In the genomic region with DNA sequence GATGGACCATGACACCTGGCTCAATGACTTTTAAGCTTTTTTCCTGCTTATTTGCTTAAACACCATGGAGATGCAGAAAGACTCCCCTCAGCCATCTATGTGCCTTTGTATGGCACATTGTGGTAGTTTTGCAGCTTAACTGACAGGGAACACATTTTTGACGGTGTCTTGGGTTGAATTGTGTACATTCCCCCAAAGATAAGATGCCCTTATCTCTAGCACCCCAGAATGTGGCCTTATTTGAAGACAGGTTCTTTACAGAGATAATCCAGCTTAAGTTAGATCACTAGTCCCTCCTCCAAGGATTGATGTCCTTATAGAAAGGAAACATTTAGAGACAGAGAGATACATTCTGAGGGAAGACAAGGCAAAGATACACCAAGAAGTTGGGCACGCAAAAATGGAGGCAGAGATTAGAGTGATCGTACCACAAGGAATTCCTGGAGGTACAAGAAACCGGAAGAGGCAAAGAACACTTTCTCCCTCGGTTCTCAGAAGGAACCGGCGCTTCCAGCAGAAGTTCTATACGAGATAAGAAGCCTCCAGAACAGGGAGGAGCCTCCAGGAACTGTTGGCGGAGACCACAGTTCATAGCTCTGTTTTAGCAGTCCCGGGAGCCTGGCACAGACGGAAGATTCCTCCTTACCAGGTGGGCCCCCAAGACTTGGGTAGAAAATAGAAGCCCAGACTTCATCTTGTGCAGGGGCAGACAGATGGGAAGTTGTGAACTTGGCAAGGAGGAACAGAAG, we compare ENCODE assay signal across 28 mouse cellular contexts. TPM values are rescaled to one million over a fixed set of nuclear protein-coding genes. Genes with fewer than 3 reads are reported as not detected.
DNase-seq lines count a peak whose midpoint lies in the region; ATAC-seq and TF ChIP-seq lines count a peak whose summit lies in the region.
"Had no signal": no experiment of that assay in that cellular context is flagged by ENCODE, and none has a peak within 500 bp of the region (broad histone marks: within the 10 kb centered on the region; RNA-seq: fewer than 3 reads in every experiment).

No protein-coding gene starts in this region.

- H3K9me3 ChIP-seq in heart, embryonic 10.5 days, result peaks cover 5% of the 10 kb centered on the region; the same call in 1 of the 2 replicates
- H3K9me3 ChIP-seq in G1E (replicated peaks), result peaks cover 6% of the 10 kb centered on the region
- H3K9me3 ChIP-seq: embryonic facial prominence, embryonic 13.5 days; forebrain, embryonic 12.5 days; forebrain, embryonic 15.5 days; heart, embryonic 15.5 days; hindbrain, embryonic 15.5 days had no signal

- intact Hi-C loops in gastrocnemius, adult 2 months (cut with DNase I), result no loop called here
- intact Hi-C loops in heart, postnatal 14 days (cut with DNase I), result loop anchor here (5.0 kb wide), 1 partner anchor 80 kb away; no protein-coding TSS in a partner anchor

- peaks cover 4% of the 10 kb centered on the region for H3K4me1 ChIP-seq in heart, embryonic 10.5 days
- H3K4me1 ChIP-seq in G1E (ENCODE audit: insufficient read depth, low read depth, low read length), result peaks cover 78% of the 10 kb centered on the region
- H3K4me1 ChIP-seq in brown adipose tissue, adult 24 weeks (ENCODE audit: control insufficient read depth, insufficient read depth, insufficient read length, low read length), result no peaks in the 10 kb centered on the region
- H3K4me1 ChIP-seq: embryonic facial prominence, embryonic 10.5 days; embryonic facial prominence, embryonic 13.5 days; forebrain, embryonic 12.5 days; forebrain, embryonic 15.5 days; hindbrain, embryonic 12.5 days; hindbrain, embryonic 15.5 days had no signal

- ATAC-seq in G1E (ENCODE audit: extremely low read depth, insufficient number of reproducible peaks, low FRiP score, poor library complexity, severe bottlenecking), result peak; percentile 89
- ATAC-seq: activated CD4-positive, CD25-positive, alpha-beta regulatory T cell, adult 4 months; forebrain, embryonic 15.5 days had no signal

- no peaks in the 10 kb centered on the region for H3K27me3 ChIP-seq in heart, embryonic 10.5 days (ENCODE audit: insufficient read depth, poor library complexity, severe bottlenecking)
- no peaks in the 10 kb centered on the region for H3K27me3 ChIP-seq in G1E (ENCODE audit: insufficient read depth, low read length)
- H3K27me3 ChIP-seq: embryonic facial prominence, embryonic 13.5 days; forebrain, embryonic 12.5 days; forebrain, embryonic 15.5 days; heart, embryonic 12.5 days; heart, embryonic 15.5 days; hindbrain, embryonic 12.5 days; hindbrain, embryonic 15.5 days had no signal

- TF ChIP-seq CTCF in gastrocnemius, adult 2 months (IDR thresholded peaks at IDR 0.05), result no peak
- TF ChIP-seq CTCF in G1E (IDR thresholded peaks at IDR 0.05; ENCODE audit: low read depth, low read length), result no peak

- WGBS in heart, embryonic 10.5 days, result 82% methylated on average over 11 of the region's 11 CpGs

- DNase-seq in gastrocnemius, adult 2 months, result no peak
- DNase-seq in gastrocnemius, adult 8-10 months (ENCODE audit: low spot score in 2 of 2), result no peak
- DNase-seq in heart, embryonic 10.5 days (ENCODE audit: low spot score), result peak; percentile 66
- no peak for DNase-seq in heart, postnatal 14 days
- DNase-seq in G1E (ENCODE audit: low spot score), result peak; percentile 60
- no peak for DNase-seq in spleen, postnatal 14 days (ENCODE audit: low spot score in 2 of 2)
- no peak for DNase-seq in neural tube, embryonic 10.5 days (ENCODE audit: extremely low spot score, low spot score)
- DNase-seq: adrenal gland, postnatal 10 days; adrenal gland, postnatal 36 days; cerebellum, adult 11 months; cerebellum, adult 2 months; cerebellum, adult 9-11 months; cerebellum, postnatal 25 days; embryo, embryonic 11 days; gastrocnemius, postnatal 14 days; heart, postnatal 10 days; kidney, adult 18-20 months had no signal

- peak overlapping the region; percentile 84; the same call in 1 of the 2 replicates for H3K27ac ChIP-seq in gastrocnemius, adult 2 months
- no peak overlapping the region for H3K27ac ChIP-seq in heart, embryonic 10.5 days
- H3K27ac ChIP-seq in brown adipose tissue, adult 24 weeks (replicated peaks; ENCODE audit: low read depth, low read length), result peak overlapping the region; percentile 99
- H3K27ac ChIP-seq: embryonic facial prominence, embryonic 10.5 days; embryonic facial prominence, embryonic 13.5 days; forebrain, embryonic 12.5 days; forebrain, embryonic 15.5 days; hindbrain, embryonic 12.5 days; hindbrain, embryonic 15.5 days had no signal

- no peaks in the 10 kb centered on the region for H3K36me3 ChIP-seq in heart, embryonic 10.5 days
- H3K36me3 ChIP-seq in G1E (replicated peaks), result no peaks in the 10 kb centered on the region
- H3K36me3 ChIP-seq: embryonic facial prominence, embryonic 10.5 days; embryonic facial prominence, embryonic 13.5 days; forebrain, embryonic 12.5 days; forebrain, embryonic 15.5 days; heart, embryonic 12.5 days; heart, embryonic 15.5 days; hindbrain, embryonic 12.5 days; hindbrain, embryonic 15.5 days had no signal

- H3K4me3 ChIP-seq in gastrocnemius, adult 2 months, result no peak overlapping the region
- no peak overlapping the region for H3K4me3 ChIP-seq in heart, embryonic 10.5 days
- peak overlapping the region; percentile 67 for H3K4me3 ChIP-seq in G1E (ENCODE audit: low read depth, low read length)
- H3K4me3 ChIP-seq in brown adipose tissue, adult 24 weeks (ENCODE audit: insufficient read depth, low read depth, low read length), result no peak overlapping the region
- H3K4me3 ChIP-seq: embryonic facial prominence, embryonic 10.5 days; embryonic facial prominence, embryonic 13.5 days; erythroblast, embryonic 14.5 days; forebrain, embryonic 12.5 days; forebrain, embryonic 15.5 days; heart, embryonic 12.5 days; heart, embryonic 15.5 days; hindbrain, embryonic 12.5 days; hindbrain, embryonic 15.5 days had no signal

RNA-seq across cellular contexts. Expression of gene Acsl1, which starts 58.8 kb away (rescaled TPM):
- total RNA-seq in gastrocnemius, adult 2 months (2021), result 100 to 1,000 TPM; 224 to 367 TPM
- total RNA-seq in gastrocnemius, adult 8-10 months (2022), result 100 to 1,000 TPM; 225 to 268 (median 235) TPM
- polyA plus RNA-seq in heart, embryonic 10.5 days (2016; fragmentation: Nextera tagmentation; extraction: Ambion mirVana), result 21.2 and 25.9 TPM in 2 replicates
- total RNA-seq in heart, postnatal 14 days (2021), result 100 to 1,000 TPM; 846 to 852 TPM
- total RNA-seq in G1E (2014; fragmentation: Nextera tagmentation) (143 and 149 TPM in 2 replicates), G1E (2017) (48.6 and 55.0 TPM in 2 replicates)
- polyA plus RNA-seq in G1E (2012), result 19.4 and 27.0 TPM in 2 replicates
- 734 and 1,073 TPM in 2 replicates for polyA plus RNA-seq in brown adipose tissue, adult 24 weeks (2012; ENCODE audit: insufficient read depth, insufficient read length, missing spikeins)

Comparison
In these comparisons a context has a peak if more than half of its experiments do, and no peak if none do; other contexts are left out.
1. DNase-seq: peak in heart, embryonic 10.5 days (single experiment) and G1E (single experiment); none in gastrocnemius, adult 2 months (single experiment), gastrocnemius, adult 8-10 months (0 of 2), heart, postnatal 14 days (0 of 2), spleen, postnatal 14 days (0 of 2) and neural tube, embryonic 10.5 days (single experiment).